Mouse (Mus musculus) layer of hippocampus, adult 9-10 months (tissue): ENCODE results near the gene Foxb1.

Experiments used
- DNase-seq: peaks from one replicate; pipeline ENCODE4 v3.0.0; 2022; ENCODE audit warnings: low spot score

Gene Foxb1

DNA sequence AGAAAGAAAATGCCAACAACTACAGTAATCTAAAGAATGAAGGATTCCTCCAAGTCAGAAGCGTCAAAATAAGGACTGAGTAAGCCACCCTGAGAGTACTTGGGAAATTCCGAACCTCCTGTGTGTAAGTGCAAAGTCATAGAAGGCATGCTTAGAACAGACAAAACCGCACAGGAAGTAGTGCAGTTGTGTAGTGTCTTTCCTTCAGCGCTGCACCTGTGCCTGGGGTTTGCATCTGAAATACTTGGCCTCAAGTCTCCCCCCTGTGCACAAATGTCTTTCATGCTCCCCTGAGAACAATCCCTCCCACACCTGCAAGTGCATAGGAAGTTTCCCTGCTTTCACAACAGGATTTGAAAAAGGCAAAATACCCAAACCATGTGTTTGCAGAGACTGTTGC is 3.5 kb downstream of the Foxb1 start:
- no peak for DNase-seq

DNA sequence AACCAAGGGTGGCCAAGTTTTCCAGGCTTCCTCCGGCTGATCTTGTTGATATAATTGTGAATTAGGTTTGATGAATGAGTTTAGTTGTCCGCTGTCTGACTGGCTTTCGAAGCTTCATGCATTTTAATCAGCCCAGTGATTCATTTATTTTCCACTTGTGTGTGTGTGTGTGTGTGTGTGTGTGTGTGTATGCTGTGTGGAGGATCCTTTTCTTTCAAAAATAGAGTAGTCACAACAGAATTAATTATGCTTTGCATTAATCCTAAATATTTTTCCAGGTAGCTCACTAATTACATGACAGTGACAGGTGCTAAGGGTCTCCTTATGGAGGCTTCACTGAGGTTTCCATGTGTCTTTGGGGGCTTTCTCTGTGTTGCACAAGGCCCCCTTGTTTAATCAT is 4.3 kb downstream of the Foxb1 start:
- DNase-seq = no peak

GRCm38 (mm10) chr9:69756041-69756440 is 4.7 kb downstream of the Foxb1 start:
- DNase-seq = no peak

- DNase-seq = no peak
Measured at GRCm38 (mm10) chr9:69755157-69755556, 5.6 kb downstream of the Foxb1 start.

GRCm38 (mm10) chr9:69754712-69755111 is 6.0 kb downstream of the Foxb1 start:
- no peak for DNase-seq

GRCm38 (mm10) chr9:69754291-69754690 is 6.4 kb downstream of the Foxb1 start:
- no peak for DNase-seq

DNA sequence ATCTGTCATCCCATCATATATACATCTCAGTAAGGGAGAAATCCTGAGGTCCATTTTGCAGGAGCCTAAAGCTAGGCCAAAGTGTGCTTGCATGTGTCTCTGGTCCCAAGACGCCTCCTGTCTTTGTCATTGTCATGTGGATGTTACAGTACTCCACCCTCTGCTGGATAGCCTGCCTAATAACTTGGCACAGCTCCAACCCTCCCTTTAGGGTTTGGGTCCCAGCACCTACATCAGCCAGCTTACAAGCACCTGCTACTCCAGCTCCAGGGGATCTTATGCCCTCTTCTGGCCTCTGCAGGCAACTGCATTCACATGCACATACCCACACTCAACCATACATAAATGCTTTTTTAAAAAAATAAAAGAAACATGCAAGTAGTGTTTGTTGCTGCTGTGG is 12.8 kb downstream of the Foxb1 start:
- DNase-seq = no peak

DNA sequence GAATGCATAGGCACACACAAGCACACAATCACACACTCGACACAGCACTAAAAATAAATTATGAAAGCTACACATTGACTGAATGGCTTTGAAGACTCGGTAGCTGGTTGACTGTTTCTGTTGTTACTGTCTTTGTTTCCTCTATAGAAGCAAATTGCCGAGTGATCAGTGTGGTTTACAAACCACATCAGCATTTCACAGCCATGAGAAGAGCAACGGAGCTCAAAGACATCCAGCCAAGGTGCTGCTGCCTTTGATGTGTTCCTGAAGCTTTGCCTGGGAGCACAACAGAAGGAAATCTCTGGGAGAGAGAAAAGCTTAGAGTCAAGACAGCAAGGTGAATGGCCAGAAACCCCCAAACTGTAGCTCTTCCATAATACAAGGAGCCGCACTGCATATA is 32.0 kb downstream of the Foxb1 start:
- no peak for DNase-seq

GRCm38 (mm10) chr9:69718431-69718830 is 42.3 kb downstream of the Foxb1 start:
- no peak for DNase-seq

DNA sequence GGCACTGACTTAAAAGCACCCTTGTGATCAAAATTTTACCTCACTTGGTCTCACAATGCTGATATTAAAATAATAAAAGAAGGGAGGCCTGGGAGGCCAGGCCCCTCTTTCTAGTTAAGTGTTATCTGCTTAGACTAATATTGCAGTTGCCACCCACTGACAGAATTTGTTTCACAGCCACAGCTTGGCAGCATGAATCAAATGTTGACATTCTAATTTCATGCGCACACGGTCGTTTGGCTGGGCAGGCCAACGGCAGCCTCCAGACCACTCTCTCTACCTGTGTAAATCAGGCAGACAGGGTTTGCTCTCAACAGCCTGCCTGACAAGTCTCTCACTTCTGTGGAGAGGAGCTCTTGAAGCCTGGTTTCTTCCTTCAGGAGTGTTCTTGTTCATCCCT is 44.4 kb downstream of the Foxb1 start:
- DNase-seq = no peak

DNA sequence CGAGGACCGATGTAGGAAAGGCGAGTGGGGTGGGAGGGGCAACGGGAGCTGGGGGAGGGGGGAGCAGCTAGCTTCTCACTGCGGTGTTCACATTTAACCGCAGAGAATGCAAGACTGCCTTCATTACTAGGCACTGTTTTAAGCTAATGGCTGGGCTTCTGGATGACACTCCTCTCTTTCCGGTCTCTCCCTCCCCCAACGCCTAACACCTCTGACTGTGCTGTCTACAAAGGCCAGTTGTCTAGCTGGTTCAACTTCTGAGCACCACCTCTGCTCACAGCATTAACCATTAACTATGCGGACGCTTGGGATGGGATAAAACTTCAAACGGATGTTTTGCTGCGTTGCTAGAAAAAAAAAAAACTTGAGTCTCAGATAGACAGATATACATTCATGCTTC is 45.3 kb downstream of the Foxb1 start:
- DNase-seq = no peak

DNA sequence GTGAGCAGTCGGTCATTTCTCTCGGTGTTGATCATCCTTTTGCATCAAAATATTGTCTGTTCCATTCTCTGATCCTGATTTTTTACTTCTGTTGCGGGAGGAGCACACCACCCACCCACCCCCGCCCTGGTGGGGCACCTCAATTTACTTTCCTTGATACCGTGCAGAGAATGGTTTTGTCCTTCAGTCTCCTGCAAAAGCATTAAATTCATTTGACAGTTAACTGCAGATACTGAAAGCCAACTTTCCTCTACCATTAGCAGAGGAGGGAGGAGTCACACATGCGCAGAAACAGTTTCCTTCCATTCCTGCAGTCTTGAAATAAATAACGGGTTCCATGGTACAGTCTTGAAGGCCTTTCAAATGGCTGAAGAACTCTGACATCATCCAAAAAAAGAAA is 46.4 kb downstream of the Foxb1 start:
- DNase-seq = no peak

GRCm38 (mm10) chr9:69713577-69714327 is 47.0 kb downstream of the Foxb1 start:
- no peak for DNase-seq

DNA sequence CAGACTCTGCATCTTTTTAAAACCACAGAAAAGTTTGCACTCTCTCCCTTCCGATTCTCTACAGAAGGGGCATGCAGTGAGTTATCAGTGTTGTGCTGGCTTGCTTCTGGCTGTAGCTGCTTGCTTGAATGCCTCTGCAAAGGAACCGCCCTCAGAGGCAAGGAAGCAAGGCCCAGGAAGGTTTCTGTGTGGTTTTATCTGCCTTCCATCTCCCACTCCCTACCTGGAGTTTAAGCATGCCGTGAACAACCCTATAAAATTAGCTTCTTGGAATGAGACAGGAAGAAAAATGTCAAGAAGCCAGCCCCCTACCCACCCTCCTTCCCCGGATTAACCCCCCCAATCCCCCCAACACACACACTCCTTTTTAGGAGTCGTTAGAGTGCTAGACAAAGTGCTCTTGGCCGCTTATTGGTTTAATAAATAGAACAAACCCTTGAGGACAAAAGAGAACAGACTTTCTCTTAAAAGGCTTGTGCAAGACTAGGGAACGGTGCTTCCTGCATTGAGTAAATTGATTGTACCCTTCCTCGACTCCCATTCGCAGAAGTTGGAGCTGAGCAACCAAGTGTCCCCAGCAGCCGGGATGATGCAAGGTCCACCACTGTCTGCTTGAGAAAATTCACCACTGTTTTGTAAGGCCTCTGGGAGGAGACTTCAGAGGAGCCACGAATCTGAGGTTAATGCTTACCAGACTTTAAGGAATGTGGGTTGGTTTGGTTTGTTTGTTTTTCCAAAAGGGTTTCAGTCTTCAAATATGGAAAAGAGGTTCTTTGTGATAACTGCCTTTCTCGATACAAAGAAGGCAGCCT is 47.8 kb downstream of the Foxb1 start:
- no peak for DNase-seq
